Mouse (Mus musculus): ENCODE measurements around the gene Gm28048. TPM values are rescaled to one million over a fixed set of nuclear protein-coding genes. Genes with fewer than 3 reads are reported as not detected.

Gene Gm28048
- polyA plus RNA-seq, 1 experiment from 2014 or later: 9.8 TPM

DNA sequence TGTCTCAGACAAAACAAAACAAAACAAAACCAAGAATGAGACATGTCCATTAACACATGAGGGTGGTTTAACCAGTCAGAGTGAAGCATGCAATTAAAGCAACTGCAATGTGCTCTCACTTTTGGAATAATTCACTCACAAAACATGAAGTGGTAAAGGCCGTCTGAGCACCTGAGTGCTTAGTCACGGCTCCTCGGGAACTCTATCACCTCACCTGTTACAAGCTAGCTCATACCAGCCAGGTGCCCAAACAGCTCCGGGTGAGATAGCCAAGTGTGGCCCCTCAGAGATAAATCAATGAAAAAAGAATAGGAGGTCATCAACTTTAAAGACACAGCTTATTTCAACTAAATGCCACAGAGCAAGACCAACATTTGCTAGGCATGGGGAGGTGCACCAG lies 127.3 kb downstream of the Gm28048 start:
- H3K9me3 ChIP-seq: no peaks in the 10 kb centered on the region
- no peaks in the 10 kb centered on the region for H3K36me3 ChIP-seq
- no peak overlapping the region for H3K4me2 ChIP-seq
- H3K27ac ChIP-seq: no peak overlapping the region
- 78% methylated on average over 4 of the region's 4 CpGs for WGBS
- no peak overlapping the region for H3K4me3 ChIP-seq
- H3K4me1 ChIP-seq: peaks cover 16% of the 10 kb centered on the region
- H3K9ac ChIP-seq: no peak overlapping the region
- H3K27me3 ChIP-seq: peaks cover 20% of the 10 kb centered on the region
- no peak for ATAC-seq (ENCODE audit: insufficient number of reproducible peaks, low FRiP score, low TSS enrichment, low read depth)

DNA sequence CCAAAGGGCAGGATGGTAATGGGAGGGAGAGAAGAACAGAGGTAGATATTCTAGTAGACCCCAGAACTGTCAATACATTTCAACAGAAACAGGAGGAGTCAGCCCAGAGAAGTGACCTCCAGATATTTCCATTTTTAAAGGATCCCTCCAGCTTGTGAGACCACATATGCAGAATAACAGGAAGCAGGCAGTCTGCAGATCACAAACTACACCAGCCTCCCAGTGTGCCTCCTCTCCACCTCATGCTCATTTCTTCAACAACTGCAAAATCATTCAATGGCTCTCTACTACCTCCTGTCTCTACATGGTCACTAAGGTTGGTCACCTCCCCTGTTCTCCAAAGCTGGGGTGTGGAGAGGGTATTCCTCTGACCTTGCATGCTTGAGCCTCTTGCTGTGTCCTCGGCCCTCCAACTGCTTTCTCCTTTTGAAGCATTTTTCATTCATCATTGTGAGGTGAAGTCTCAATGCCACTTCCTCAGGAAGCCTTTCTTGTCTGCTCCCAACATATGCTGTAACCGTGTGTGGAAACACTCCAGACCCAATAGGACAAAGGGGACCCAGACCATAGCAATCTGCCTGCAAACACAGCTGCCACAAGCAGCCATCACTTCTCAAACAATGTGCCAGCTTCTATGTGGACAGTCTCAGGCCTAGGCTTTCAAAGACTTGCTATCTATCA lies 128.3 kb downstream of the Gm28048 start:
- Histone ChIP-seq H3K4me2 (no peak overlapping the region), H3K4me1 (peaks cover 14% of the 10 kb centered on the region), H3K27ac (no peak overlapping the region), H3K9ac (no peak overlapping the region), H3K27me3 (peaks cover 13% of the 10 kb centered on the region), H3K4me3 (no peak overlapping the region), H3K36me3 (no peaks in the 10 kb centered on the region), H3K9me3 (no peaks in the 10 kb centered on the region)
- WGBS: 63% methylated on average over 2 of the region's 2 CpGs
- ATAC-seq (ENCODE audit: insufficient number of reproducible peaks, low FRiP score, low TSS enrichment, low read depth): no peak

DNA sequence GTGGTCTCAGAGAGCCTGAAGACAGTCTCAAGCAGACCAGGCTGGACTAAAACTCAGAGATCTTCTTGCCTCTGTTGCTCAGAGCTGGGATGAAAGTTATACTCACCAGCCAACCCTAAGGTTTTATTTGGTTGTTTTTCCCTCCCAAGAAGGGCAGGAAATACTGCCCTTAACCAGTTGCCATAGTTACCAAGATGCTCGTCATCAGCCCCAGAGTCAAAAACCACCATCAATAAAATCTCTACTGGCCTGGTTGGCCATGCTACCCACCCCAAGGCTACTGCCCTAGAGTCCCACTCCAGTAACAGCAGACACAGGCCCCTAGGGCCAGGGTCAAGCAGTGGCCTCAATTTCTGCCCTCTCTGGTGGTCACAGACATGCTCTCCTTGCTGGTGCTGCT lies 129.4 kb downstream of the Gm28048 start:
- H3K4me2 ChIP-seq: no peak overlapping the region
- 48% methylated on average over 1 of the region's 1 CpGs for WGBS
- H3K9me3 ChIP-seq: no peaks in the 10 kb centered on the region
- H3K9ac ChIP-seq: no peak overlapping the region
- no peak for ATAC-seq (ENCODE audit: insufficient number of reproducible peaks, low FRiP score, low TSS enrichment, low read depth)
- no peak overlapping the region for H3K27ac ChIP-seq
- no peak overlapping the region for H3K4me3 ChIP-seq
- peaks cover 16% of the 10 kb centered on the region for H3K4me1 ChIP-seq
- peaks cover 5% of the 10 kb centered on the region; the same call in 1 of the 2 replicates for H3K27me3 ChIP-seq
- no peaks in the 10 kb centered on the region for H3K36me3 ChIP-seq

DNA sequence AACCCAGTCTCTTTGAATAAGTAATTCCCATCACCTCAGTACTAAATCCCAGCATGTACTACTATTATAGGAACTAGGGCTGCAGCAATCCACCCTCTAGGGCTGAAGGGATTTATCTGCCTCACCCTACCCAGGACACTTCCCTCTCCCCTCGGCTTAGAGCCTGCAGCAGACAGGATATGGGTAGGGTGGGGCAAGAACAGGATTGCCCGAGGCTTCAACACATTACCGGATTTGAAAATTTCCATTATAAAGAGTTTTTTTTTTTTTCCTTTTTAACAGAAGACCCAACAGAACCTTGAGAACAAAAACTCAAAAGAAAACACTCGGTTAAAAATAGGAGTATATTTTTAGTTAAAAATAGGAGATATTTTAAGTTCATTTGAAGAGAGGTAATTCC lies 130.5 kb downstream of the Gm28048 start:
- Histone ChIP-seq H3K4me2 (no peak overlapping the region), H3K4me1 (peaks cover 17% of the 10 kb centered on the region), H3K4me3 (no peak overlapping the region), H3K36me3 (no peaks in the 10 kb centered on the region), H3K9ac (no peak overlapping the region), H3K27ac (no peak overlapping the region), H3K27me3 (peaks cover under 1% of the 10 kb centered on the region; the same call in 1 of the 2 replicates), H3K9me3 (no peaks in the 10 kb centered on the region)
- ATAC-seq (ENCODE audit: insufficient number of reproducible peaks, low FRiP score, low TSS enrichment, low read depth): no peak
- WGBS: 34% methylated on average over 4 of the region's 4 CpGs

DNA sequence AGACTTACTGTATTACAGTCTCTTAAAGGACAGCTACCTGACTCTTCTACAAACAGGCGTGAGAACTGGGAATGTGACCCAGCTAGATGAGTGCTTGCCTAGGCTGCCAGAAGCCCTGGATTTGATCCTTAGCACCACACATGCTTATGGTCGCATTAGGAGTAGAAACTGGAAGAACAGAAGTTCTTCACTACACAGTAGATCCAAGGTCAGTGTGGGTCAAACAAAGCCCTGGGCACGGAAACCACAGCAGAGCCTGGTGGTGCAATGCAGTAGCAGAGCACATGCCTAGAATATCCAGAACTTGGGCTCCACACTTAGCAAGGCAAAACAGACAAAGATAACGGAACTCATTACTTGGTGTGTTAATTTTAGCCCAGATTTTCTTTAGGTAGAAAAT lies 131.8 kb downstream of the Gm28048 start:
- Histone ChIP-seq H3K9ac (no peak overlapping the region), H3K9me3 (no peaks in the 10 kb centered on the region), H3K27ac (no peak overlapping the region), H3K4me1 (peaks cover 19% of the 10 kb centered on the region), H3K4me2 (no peak overlapping the region), H3K27me3 (no peaks in the 10 kb centered on the region), H3K36me3 (no peaks in the 10 kb centered on the region), H3K4me3 (no peak overlapping the region)
- 76% methylated on average over 4 of the region's 4 CpGs for WGBS
- ATAC-seq (ENCODE audit: insufficient number of reproducible peaks, low FRiP score, low TSS enrichment, low read depth): no peak

DNA sequence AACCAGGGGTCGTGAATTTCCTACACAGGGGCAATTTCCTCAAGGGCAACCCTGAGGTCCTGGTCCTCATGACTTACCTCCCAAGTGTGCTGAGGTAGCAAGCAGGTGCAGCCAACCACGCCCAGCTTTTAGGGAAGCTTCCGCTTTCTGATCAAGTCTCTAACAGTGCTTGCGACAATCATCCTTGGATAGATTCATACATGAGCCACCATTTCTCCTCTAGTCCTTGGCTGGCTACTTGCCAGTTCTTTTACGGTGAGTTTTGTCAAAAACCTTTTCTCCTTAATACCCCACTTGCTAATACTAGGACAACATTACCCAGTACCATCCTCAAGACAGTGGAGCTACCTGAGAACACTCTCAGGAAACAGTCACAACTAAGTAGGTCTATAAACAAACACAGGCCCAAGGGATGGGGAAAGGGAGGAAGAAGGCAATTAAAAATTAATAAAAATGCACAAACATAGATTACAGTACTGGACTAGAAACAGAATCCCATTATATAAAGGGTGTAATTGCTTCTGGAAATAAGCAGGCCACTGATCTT lies 133.2 kb downstream of the Gm28048 start:
- no peaks in the 10 kb centered on the region for H3K27me3 ChIP-seq
- WGBS: 72% methylated on average over 5 of the region's 5 CpGs
- H3K9ac ChIP-seq: no peak overlapping the region
- no peaks in the 10 kb centered on the region for H3K36me3 ChIP-seq
- H3K4me3 ChIP-seq: no peak overlapping the region
- no peak overlapping the region for H3K27ac ChIP-seq
- H3K9me3 ChIP-seq: no peaks in the 10 kb centered on the region
- no peak overlapping the region for H3K4me2 ChIP-seq
- H3K4me1 ChIP-seq: peaks cover 19% of the 10 kb centered on the region
- ATAC-seq (ENCODE audit: insufficient number of reproducible peaks, low FRiP score, low TSS enrichment, low read depth): no peak

DNA sequence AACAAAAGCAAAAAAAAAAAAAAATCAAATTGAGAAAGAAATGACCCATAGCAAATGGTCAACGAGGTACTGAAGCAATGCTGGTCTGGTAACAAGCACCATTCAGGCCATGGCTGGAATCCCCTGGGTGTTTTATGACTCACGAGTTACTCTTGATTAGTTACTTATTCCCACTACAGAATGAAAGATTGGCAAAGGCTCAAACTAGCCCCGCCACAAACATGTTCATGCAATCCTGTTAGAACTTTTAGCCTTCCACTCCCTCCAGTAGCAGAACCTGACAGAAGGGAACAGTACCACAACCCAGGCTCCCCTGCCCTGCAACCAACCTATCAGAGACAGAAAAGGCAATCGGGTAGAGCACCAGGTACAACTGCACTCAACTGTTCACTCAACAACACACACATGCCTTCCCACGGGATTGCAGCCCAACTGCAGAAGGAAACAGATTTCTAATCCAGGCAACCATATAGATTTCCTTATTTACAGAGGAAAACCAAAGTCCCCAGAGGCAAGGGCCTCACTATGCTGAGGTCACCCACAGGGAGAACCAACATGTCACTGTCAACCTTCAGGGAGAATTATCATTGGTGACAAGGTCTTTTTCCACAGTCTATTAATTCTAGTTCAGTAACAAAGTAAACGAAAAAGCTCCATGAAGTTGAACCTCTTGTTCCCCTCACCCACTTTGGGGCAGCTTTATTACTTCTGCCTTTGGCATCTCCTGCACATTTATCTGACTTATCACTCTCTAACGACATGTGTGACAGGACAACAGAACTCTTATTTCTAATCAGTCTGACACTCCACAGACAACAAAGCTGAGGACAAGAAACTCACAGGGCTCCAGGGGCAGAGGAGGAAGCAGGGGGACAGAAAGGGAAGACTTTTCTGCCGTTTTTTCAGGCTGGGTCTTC lies 133.9 kb downstream of the Gm28048 start:
- Histone ChIP-seq H3K9ac (no peak overlapping the region), H3K27ac (no peak overlapping the region), H3K36me3 (no peaks in the 10 kb centered on the region), H3K27me3 (no peaks in the 10 kb centered on the region), H3K4me3 (no peak overlapping the region), H3K9me3 (no peaks in the 10 kb centered on the region), H3K4me1 (peaks cover 19% of the 10 kb centered on the region), H3K4me2 (no peak overlapping the region)
- ATAC-seq (ENCODE audit: insufficient number of reproducible peaks, low FRiP score, low TSS enrichment, low read depth): no peak
- WGBS: 25% methylated on average over 8 of the region's 8 CpGs

DNA sequence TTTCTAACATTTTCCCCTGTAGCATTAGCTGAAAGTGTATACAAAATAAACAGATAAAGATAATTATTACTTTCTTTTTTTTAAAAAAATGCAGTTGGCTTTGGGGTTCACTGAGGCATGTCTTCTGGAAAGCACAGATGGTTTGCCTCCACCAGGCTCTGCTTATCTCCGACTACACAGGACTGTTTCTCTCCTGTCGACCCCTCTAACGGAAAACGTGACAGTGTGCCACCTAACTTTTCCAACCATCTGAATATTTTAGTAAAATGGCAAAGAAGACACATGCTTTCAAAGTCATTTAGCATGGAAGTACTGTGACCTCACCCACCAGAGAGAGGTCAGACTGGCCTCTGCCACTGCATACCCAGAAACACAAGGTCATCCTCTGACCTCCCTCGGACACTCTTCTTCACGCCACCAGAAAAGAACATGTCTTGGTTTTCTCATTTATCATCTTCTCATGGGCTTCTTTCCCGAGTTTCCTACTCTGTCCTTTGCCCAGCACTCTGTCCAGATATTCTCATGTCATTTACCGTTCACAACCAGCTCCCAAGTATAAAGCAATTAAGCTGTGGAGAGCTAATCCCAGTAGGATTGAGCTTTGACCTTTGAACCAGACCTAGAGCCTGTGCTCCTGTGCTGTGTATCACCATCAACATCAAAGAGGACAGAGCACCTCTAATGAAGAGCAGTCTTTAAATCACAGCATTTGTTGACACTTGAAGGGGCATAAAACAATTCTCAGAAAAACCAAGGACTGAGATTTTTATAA lies 134.7 kb downstream of the Gm28048 start:
- no peaks in the 10 kb centered on the region for H3K36me3 ChIP-seq
- H3K4me1 ChIP-seq: peaks cover 19% of the 10 kb centered on the region
- H3K9me3 ChIP-seq: no peaks in the 10 kb centered on the region
- H3K4me2 ChIP-seq: no peak overlapping the region
- H3K27ac ChIP-seq: no peak overlapping the region
- ATAC-seq (ENCODE audit: insufficient number of reproducible peaks, low FRiP score, low TSS enrichment, low read depth): no peak
- no peak overlapping the region for H3K4me3 ChIP-seq
- H3K27me3 ChIP-seq: no peaks in the 10 kb centered on the region
- H3K9ac ChIP-seq: no peak overlapping the region
- 55% methylated on average over 8 of the region's 8 CpGs for whole genome bisulfite sequencing

DNA sequence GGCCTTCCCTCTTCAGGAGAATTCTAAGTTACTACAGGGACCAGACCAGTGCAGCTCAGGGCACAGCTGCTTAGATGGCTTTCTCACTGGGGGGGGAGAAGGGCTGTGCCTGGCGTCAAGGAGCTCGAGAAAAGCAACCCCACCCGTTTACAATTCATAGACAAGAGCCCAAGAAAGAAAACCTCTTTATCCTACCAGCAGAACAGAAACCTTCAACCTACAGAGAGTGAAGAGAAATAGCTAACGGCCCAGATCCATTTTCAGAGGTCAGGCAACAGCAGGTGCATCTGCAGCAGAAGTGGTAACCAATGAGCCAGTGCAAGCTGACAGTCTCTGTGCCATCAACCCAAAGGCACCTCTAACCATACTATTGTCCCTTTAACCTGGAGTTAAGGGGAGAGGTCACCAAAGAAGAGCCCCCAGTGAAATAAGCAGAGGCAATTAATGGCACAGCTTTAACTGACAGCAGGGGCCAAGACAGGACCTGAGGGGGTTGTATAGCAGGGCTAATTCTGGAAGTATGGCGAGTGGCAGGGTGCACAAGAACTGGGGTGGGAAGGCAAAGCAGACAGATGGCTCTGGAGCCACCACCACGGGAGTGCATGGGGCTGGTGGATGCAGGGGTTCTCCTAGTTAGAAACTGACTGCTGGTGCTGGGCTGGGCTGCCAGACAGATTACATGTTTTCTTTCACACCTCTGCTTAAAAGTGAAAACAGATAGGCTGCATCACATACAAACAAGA lies 135.6 kb downstream of the Gm28048 start:
- WGBS: 44% methylated on average over 6 of the region's 6 CpGs
- no peaks in the 10 kb centered on the region for H3K27me3 ChIP-seq
- H3K9me3 ChIP-seq: no peaks in the 10 kb centered on the region
- ATAC-seq (ENCODE audit: insufficient number of reproducible peaks, low FRiP score, low TSS enrichment, low read depth): no peak
- no peak overlapping the region for H3K4me3 ChIP-seq
- no peak overlapping the region for H3K27ac ChIP-seq
- no peaks in the 10 kb centered on the region for H3K36me3 ChIP-seq
- no peak overlapping the region for H3K9ac ChIP-seq
- H3K4me1 ChIP-seq: peaks cover 19% of the 10 kb centered on the region
- no peak overlapping the region for H3K4me2 ChIP-seq

DNA sequence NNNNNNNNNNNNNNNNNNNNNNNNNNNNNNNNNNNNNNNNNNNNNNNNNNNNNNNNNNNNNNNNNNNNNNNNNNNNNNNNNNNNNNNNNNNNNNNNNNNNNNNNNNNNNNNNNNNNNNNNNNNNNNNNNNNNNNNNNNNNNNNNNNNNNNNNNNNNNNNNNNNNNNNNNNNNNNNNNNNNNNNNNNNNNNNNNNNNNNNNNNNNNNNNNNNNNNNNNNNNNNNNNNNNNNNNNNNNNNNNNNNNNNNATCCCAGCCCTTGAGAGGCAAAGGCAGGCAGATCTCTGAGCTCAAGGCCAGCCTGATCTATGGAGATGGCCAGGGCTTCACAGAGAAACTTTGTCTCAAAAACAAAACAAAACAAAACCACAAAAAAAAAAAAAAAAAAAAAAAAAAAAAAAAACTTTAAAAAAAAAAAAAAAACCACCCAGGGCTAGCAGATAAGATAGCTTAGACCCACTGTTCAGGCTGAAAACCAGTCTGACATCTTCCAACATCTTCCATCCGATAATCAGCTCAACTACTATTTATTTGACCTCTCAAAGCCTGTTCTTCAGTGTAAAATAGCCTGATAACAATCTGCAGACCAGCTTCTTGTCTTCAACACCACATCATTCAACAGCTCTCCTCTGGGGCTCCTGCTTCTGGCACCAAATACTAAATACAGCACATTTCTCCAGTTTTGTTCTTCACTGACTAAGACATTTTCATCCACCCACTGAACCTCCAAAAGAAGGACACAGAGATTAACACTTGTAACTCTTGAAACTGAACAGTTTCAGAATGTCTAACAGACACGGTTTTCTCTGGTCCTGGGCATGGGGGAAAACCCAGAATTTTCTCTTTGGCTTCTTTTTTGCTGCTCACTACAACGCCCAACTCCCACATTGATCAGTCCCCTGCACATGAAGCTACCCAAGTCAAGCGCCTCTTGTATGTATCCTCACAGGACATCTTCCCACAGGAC lies 136.9 kb downstream of the Gm28048 start:
- 61% methylated on average over 4 of the region's 4 CpGs for WGBS
- ATAC-seq (ENCODE audit: insufficient number of reproducible peaks, low FRiP score, low TSS enrichment, low read depth): no peak

More for the DNA sequence above, 136.9 kb downstream of the Gm28048 start:
- Histone ChIP-seq H3K27me3 (no peaks in the 10 kb centered on the region), H3K27ac (no peak overlapping the region), H3K4me1 (peaks cover 14% of the 10 kb centered on the region), H3K9ac (no peak overlapping the region), H3K4me2 (no peak overlapping the region), H3K36me3 (no peaks in the 10 kb centered on the region), H3K9me3 (no peaks in the 10 kb centered on the region), H3K4me3 (no peak overlapping the region)

Data from limb, embryonic 15.5 days (tissue).